Mouse (Mus musculus): ENCODE results near the gene 2610528J11Rik. TPM values are rescaled to one million over a fixed set of nuclear protein-coding genes. Genes with fewer than 3 reads are reported as not detected.

Gene 2610528J11Rik
- polyA plus RNA-seq, 1 experiment from 2014 or later: 3.1 TPM

DNA sequence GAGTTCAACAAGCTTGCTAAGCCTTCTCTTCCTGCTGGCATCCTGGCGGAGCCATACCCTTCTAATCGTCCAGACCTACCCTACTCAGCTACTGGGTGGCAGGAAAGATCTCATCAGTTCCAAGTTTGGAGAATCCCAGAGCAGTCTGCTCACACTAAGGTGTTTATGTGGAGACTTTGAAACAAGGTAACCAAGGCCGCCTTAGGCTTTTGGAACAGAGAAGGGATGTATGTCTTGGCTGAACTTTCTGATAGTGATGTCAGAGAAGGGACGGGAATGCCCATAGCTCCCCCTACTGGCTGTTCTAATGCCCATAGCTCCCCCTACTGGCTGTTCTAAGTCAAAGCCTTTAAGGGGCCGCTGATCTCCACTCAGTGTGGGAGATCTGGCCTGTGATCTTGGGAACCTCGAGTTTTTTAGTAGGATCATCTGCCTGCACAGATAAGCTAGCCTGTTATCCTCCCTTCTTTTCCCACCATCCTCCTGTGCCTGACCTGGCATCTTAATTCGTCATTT is 39.4 kb downstream of the 2610528J11Rik start:
- WGBS: 37% methylated on average over 7 of the region's 7 CpGs
- DNase-seq (ENCODE audit: low spot score): peak; percentile 82
- Histone ChIP-seq H3K4me3 (ENCODE audit: low read depth, low read length) (no peak overlapping the region), H3K36me3 (replicated peaks; ENCODE audit: control insufficient read depth, insufficient read depth, low read depth, low read length) (no peaks in the 10 kb centered on the region), H3K9ac (replicated peaks; ENCODE audit: low read length) (no peak overlapping the region), H3K9me3 (replicated peaks; ENCODE audit: control insufficient read depth, low read length) (no peaks in the 10 kb centered on the region), H3K27me3 (ENCODE audit: control insufficient read depth, insufficient read depth, low read length) (no peaks in the 10 kb centered on the region), H3K27ac (replicated peaks; ENCODE audit: low read depth, low read length) (no peak overlapping the region), H3K4me1 (ENCODE audit: control insufficient read depth, insufficient read depth, low read length) (no peaks in the 10 kb centered on the region), H3K4me2 (ENCODE audit: low read depth, low read length) (no peak overlapping the region)
- ATAC-seq (replicated peaks; ENCODE audit: insufficient number of reproducible peaks, low FRiP score, low TSS enrichment, low read depth): no peak

DNA sequence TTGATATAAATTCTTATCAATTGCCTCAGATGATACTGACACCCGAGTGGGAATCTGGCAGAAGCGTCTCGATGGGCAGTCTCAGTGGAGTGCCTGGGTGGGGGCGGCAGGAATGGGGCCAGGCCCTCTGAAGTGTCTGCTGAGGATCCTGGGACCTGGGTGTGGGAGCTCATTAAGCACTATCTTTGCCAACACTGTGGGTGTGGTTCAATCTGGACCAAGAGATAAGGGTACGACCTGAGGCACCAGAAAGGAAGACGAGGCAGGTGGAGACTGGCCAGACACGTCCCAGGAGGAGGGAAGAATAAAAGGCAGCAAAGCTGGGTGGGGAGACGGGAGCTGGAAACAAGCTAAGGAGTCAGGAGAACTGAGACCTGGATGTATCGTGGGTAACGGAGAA is 41.9 kb downstream of the 2610528J11Rik start:
- ATAC-seq (replicated peaks; ENCODE audit: insufficient number of reproducible peaks, low FRiP score, low TSS enrichment, low read depth) (0 out of 2 replicates have a peak, but pooled peaks have one; percentile 40), DNase-seq (ENCODE audit: low spot score) (no peak)
- H3K4me3 ChIP-seq (ENCODE audit: low read depth, low read length): no peak overlapping the region
- H3K9me3 ChIP-seq (replicated peaks; ENCODE audit: control insufficient read depth, low read length): no peaks in the 10 kb centered on the region
- H3K9ac ChIP-seq (replicated peaks; ENCODE audit: low read length): no peak overlapping the region
- no peaks in the 10 kb centered on the region for H3K27me3 ChIP-seq (ENCODE audit: control insufficient read depth, insufficient read depth, low read length)
- no peaks in the 10 kb centered on the region for H3K4me1 ChIP-seq (ENCODE audit: control insufficient read depth, insufficient read depth, low read length)
- no peaks in the 10 kb centered on the region for H3K36me3 ChIP-seq (replicated peaks; ENCODE audit: control insufficient read depth, insufficient read depth, low read depth, low read length)
- 75% methylated on average over 10 of the region's 10 CpGs for WGBS
- no peak overlapping the region for H3K27ac ChIP-seq (replicated peaks; ENCODE audit: low read depth, low read length)
- no peak overlapping the region for H3K4me2 ChIP-seq (ENCODE audit: low read depth, low read length)

DNA sequence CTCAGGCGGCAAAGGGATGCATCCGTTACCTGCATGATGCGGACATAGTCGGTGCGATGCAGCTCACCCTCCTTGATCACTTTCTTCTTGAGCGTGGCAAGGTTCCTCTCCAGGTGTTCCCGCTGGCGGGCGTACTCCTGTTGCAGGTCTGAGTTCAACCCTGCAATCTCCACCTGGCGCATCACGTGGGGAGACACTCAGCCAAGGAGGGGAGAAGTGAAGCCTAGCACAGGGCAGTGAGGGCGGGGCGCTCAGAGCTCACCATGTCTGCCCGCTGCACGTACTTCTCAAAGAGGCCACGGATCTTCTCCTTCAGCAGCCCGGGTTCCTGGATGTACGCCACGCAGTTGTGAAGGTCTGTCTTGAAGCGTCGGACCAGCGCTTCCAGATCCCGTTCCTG is 42.5 kb downstream of the 2610528J11Rik start:
- H3K4me3 ChIP-seq (ENCODE audit: low read depth, low read length): no peak overlapping the region
- no peak overlapping the region for H3K9ac ChIP-seq (replicated peaks; ENCODE audit: low read length)
- no peak for ATAC-seq (replicated peaks; ENCODE audit: insufficient number of reproducible peaks, low FRiP score, low TSS enrichment, low read depth)
- H3K27me3 ChIP-seq (ENCODE audit: control insufficient read depth, insufficient read depth, low read length): no peaks in the 10 kb centered on the region
- no peaks in the 10 kb centered on the region for H3K9me3 ChIP-seq (replicated peaks; ENCODE audit: control insufficient read depth, low read length)
- H3K36me3 ChIP-seq (replicated peaks; ENCODE audit: control insufficient read depth, insufficient read depth, low read depth, low read length): no peaks in the 10 kb centered on the region
- no peak overlapping the region for H3K4me2 ChIP-seq (ENCODE audit: low read depth, low read length)
- DNase-seq (ENCODE audit: low spot score): no peak
- no peak overlapping the region for H3K27ac ChIP-seq (replicated peaks; ENCODE audit: low read depth, low read length)
- no peaks in the 10 kb centered on the region for H3K4me1 ChIP-seq (ENCODE audit: control insufficient read depth, insufficient read depth, low read length)
- 76% methylated on average over 22 of the region's 23 CpGs for WGBS

DNA sequence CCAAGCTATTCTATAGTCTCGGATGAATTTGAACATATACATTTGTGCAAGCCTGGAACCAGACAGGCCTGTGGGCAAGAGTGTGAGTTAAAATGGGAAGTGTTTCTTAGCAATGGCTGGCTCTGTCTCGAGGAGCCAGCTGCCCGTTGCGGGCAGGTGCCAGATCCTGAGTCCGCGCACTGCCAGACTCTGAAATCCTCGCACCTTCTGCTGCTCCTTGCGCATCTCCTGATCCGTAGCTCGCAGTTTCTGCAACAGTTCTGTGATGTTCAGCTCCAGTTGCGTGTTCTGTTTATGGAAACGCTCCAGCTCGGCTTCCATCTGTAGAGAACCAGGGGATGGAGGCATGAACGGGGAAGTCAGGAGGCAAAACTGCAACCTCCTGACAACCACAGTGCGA is 44.6 kb downstream of the 2610528J11Rik start:
- 80% methylated on average over 15 of the region's 15 CpGs for WGBS
- ATAC-seq (replicated peaks; ENCODE audit: insufficient number of reproducible peaks, low FRiP score, low TSS enrichment, low read depth): no peak

DNA sequence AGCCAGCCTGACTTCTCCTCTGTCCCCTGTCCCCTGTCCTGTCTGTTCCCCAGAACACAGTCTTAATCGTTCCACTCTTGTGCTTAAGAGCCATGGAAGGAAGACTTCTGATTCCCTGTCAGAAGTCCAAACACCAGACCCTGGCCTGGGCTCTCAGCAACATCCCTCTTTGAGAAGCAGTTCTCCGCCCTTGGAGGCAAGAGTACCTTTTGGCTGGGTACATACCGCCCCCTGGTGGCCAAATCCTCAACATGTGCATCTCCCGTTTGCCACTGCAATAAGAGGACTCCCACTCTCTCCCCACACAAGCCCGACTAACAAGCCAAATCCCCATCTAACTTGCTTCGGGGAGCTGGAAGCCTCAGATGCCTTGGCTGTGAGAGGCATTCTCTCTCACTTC is 49.3 kb downstream of the 2610528J11Rik start:
- no peak overlapping the region for H3K4me3 ChIP-seq (ENCODE audit: low read depth, low read length)
- no peak overlapping the region for H3K4me2 ChIP-seq (ENCODE audit: low read depth, low read length)
- no peaks in the 10 kb centered on the region for H3K36me3 ChIP-seq (replicated peaks; ENCODE audit: control insufficient read depth, insufficient read depth, low read depth, low read length)
- no peaks in the 10 kb centered on the region for H3K4me1 ChIP-seq (ENCODE audit: control insufficient read depth, insufficient read depth, low read length)
- H3K9ac ChIP-seq (replicated peaks; ENCODE audit: low read length): peak overlapping the region; percentile 28; the same call in 1 of the 2 replicates
- ATAC-seq (replicated peaks; ENCODE audit: insufficient number of reproducible peaks, low FRiP score, low TSS enrichment, low read depth) (no peak; the same call in 1 of the 2 replicates), DNase-seq (ENCODE audit: low spot score) (peak; percentile 93)
- WGBS: 8% methylated on average over 6 of the region's 6 CpGs
- no peaks in the 10 kb centered on the region for H3K27me3 ChIP-seq (ENCODE audit: control insufficient read depth, insufficient read depth, low read length)
- no peaks in the 10 kb centered on the region for H3K9me3 ChIP-seq (replicated peaks; ENCODE audit: control insufficient read depth, low read length)
- no peak overlapping the region for H3K27ac ChIP-seq (replicated peaks; ENCODE audit: low read depth, low read length)

More for the DNA sequence above, 44.6 kb downstream of the 2610528J11Rik start:
- Histone ChIP-seq H3K27ac (replicated peaks; ENCODE audit: low read depth, low read length) (no peak overlapping the region), H3K4me2 (ENCODE audit: low read depth, low read length) (no peak overlapping the region), H3K9me3 (replicated peaks; ENCODE audit: control insufficient read depth, low read length) (no peaks in the 10 kb centered on the region), H3K9ac (replicated peaks; ENCODE audit: low read length) (no peak overlapping the region), H3K27me3 (ENCODE audit: control insufficient read depth, insufficient read depth, low read length) (no peaks in the 10 kb centered on the region), H3K36me3 (replicated peaks; ENCODE audit: control insufficient read depth, insufficient read depth, low read depth, low read length) (no peaks in the 10 kb centered on the region), H3K4me1 (ENCODE audit: control insufficient read depth, insufficient read depth, low read length) (no peaks in the 10 kb centered on the region), H3K4me3 (ENCODE audit: low read depth, low read length) (no peak overlapping the region)
- no peak for DNase-seq (ENCODE audit: low spot score)

DNA sequence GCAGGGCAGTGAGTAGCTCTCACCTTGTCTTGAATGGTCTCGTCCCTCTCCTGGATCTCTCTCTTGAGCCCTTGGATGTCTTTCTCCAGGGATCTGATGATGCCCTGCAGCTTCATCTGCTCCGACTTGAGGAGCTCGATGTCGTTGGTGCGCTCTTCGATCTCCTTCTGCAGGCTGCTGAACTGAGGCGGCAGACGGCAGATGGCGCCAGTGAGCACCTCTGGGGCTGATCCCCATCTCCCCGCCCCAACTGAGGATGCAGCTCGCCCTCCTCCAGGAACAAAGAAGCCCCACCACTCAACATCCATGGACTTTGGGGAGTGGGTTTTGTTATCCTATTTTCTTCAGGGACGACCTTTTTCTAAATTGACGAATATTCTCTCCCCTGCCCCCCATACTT is 52.5 kb downstream of the 2610528J11Rik start:
- Histone ChIP-seq H3K9ac (replicated peaks; ENCODE audit: low read length) (no peak overlapping the region), H3K36me3 (replicated peaks; ENCODE audit: control insufficient read depth, insufficient read depth, low read depth, low read length) (no peaks in the 10 kb centered on the region), H3K27ac (replicated peaks; ENCODE audit: low read depth, low read length) (no peak overlapping the region), H3K27me3 (ENCODE audit: control insufficient read depth, insufficient read depth, low read length) (no peaks in the 10 kb centered on the region), H3K9me3 (replicated peaks; ENCODE audit: control insufficient read depth, low read length) (no peaks in the 10 kb centered on the region), H3K4me2 (ENCODE audit: low read depth, low read length) (no peak overlapping the region), H3K4me3 (ENCODE audit: low read depth, low read length) (no peak overlapping the region), H3K4me1 (ENCODE audit: control insufficient read depth, insufficient read depth, low read length) (no peaks in the 10 kb centered on the region)
- WGBS: 47% methylated on average over 13 of the region's 13 CpGs
- ATAC-seq (replicated peaks; ENCODE audit: insufficient number of reproducible peaks, low FRiP score, low TSS enrichment, low read depth) (no peak), DNase-seq (ENCODE audit: low spot score) (peak; percentile 49)

Other genes starting within 250 kb of the 2610528J11Rik start
- gene Ptprf, start 235.6 kb upstream of the 2610528J11Rik start, polyA plus RNA-seq (2014; fragmentation: Nextera tagmentation; extraction: Ambion mirVana): 46.3 and 53.5 TPM in 2 replicates
- gene Szt2, start 117.7 kb upstream of the 2610528J11Rik start, polyA plus RNA-seq (2014; fragmentation: Nextera tagmentation; extraction: Ambion mirVana): 6.8 and 7.0 TPM in 2 replicates
- gene Med8, start 117.7 kb upstream of the 2610528J11Rik start, polyA plus RNA-seq (2014; fragmentation: Nextera tagmentation; extraction: Ambion mirVana): 141 and 167 TPM in 2 replicates
- 38.6 and 43.5 TPM in 2 replicates for gene Elovl1, start 98.9 kb upstream of the 2610528J11Rik start, polyA plus RNA-seq (2014; fragmentation: Nextera tagmentation; extraction: Ambion mirVana)
- 298 and 317 TPM in 2 replicates for gene Cdc20, start 89.6 kb upstream of the 2610528J11Rik start, polyA plus RNA-seq (2014; fragmentation: Nextera tagmentation; extraction: Ambion mirVana)
- 1.2 and 1.4 TPM in 2 replicates for gene Mpl, start 69.5 kb upstream of the 2610528J11Rik start, polyA plus RNA-seq (2014; fragmentation: Nextera tagmentation; extraction: Ambion mirVana)
- gene Tie1, start 36.9 kb upstream of the 2610528J11Rik start, polyA plus RNA-seq (2014; fragmentation: Nextera tagmentation; extraction: Ambion mirVana): 8.9 and 11.8 TPM in 2 replicates
- 0.90 and 1.4 TPM in 2 replicates for gene Tmem125, start 17.0 kb downstream of the 2610528J11Rik start, polyA plus RNA-seq (2014; fragmentation: Nextera tagmentation; extraction: Ambion mirVana)
- gene Cfap57, start 93.8 kb downstream of the 2610528J11Rik start, polyA plus RNA-seq (2014; fragmentation: Nextera tagmentation; extraction: Ambion mirVana): 0.42 and 0.79 TPM in 2 replicates
- gene Ebna1bp2, start 93.8 kb downstream of the 2610528J11Rik start, polyA plus RNA-seq (2014; fragmentation: Nextera tagmentation; extraction: Ambion mirVana): 180 and 191 TPM in 2 replicates
- gene Olfr62, start 132.0 kb downstream of the 2610528J11Rik start, polyA plus RNA-seq (2014; fragmentation: Nextera tagmentation; extraction: Ambion mirVana): not detected in 2 replicates
- gene Olfr1342, start 165.8 kb downstream of the 2610528J11Rik start, polyA plus RNA-seq (2014; fragmentation: Nextera tagmentation; extraction: Ambion mirVana): 0.33 TPM in 1 of 2 replicates, not detected in the other
- gene Olfr1341, start 176.5 kb downstream of the 2610528J11Rik start, polyA plus RNA-seq (2014; fragmentation: Nextera tagmentation; extraction: Ambion mirVana): 0.08 TPM in 2 replicates
- gene Olfr1340, start 193.1 kb downstream of the 2610528J11Rik start, polyA plus RNA-seq (2014; fragmentation: Nextera tagmentation; extraction: Ambion mirVana): not detected in 2 replicates
- gene Olfr1339, start 205.2 kb downstream of the 2610528J11Rik start, polyA plus RNA-seq (2014; fragmentation: Nextera tagmentation; extraction: Ambion mirVana): not detected in 2 replicates
- not detected in 2 replicates for gene Olfr1338, start 231.7 kb downstream of the 2610528J11Rik start, polyA plus RNA-seq (2014; fragmentation: Nextera tagmentation; extraction: Ambion mirVana)

Measured in embryonic facial prominence, embryonic 11.5 days (tissue).